Mouse (Mus musculus): ENCODE results near the gene Dnmt1. TPM values are rescaled to one million over a fixed set of nuclear protein-coding genes. Genes with fewer than 3 reads are reported as not detected.
"Not testable (repeated sequence)": the region's sequence is repeated elsewhere in the genome, so short reads cannot be mapped to it uniquely, and the experiment has no call there.

The Dnmt1 gene
- total RNA-seq (2021): 61.3 and 68.1 TPM in 2 replicates
- long read RNA-seq, partial matches to known transcripts: 13 of 19 reads
- long read RNA-seq, other reads (novel, unspliced or antisense): 6 of 19 reads

GRCm38 (mm10) chr9:20959430-20959938 lies at the start of gene Dnmt1:
Gene Dnmt1 (minus strand): TSS chr9:20959888.
- no peak for DNase-seq

GRCm38 (mm10) chr9:21008007-21008406 lies 48.3 kb upstream of the Dnmt1 start:
- DNase-seq: no peak

- DNase-seq: no peak
Observed at GRCm38 (mm10) chr9:21007313-21007952, 47.7 kb upstream of the Dnmt1 start.

- DNase-seq: peak; percentile 89
Observed at GRCm38 (mm10) chr9:21002627-21003551, 43.2 kb upstream of the Dnmt1 start, which contains the start of gene Mrpl4. Gene Mrpl4 (plus strand): TSS chr9:21002738.

- no peak for DNase-seq
Observed at GRCm38 (mm10) chr9:21002270-21002626, 42.6 kb upstream of the Dnmt1 start.

GRCm38 (mm10) chr9:21001651-21002200 lies 42.0 kb upstream of the Dnmt1 start:
- no peak for DNase-seq

- DNase-seq: no peak
Observed at GRCm38 (mm10) chr9:21000811-21001210, 41.1 kb upstream of the Dnmt1 start.

- not testable (repeated sequence) for DNase-seq
Observed at GRCm38 (mm10) chr9:20998337-20998736, 38.6 kb upstream of the Dnmt1 start.

- no peak for DNase-seq
Observed at GRCm38 (mm10) chr9:20997065-20997464, 37.4 kb upstream of the Dnmt1 start.

GRCm38 (mm10) chr9:20995069-20995468 lies 35.4 kb upstream of the Dnmt1 start:
- no peak for DNase-seq

GRCm38 (mm10) chr9:20993165-20993898 lies 33.6 kb upstream of the Dnmt1 start:
- DNase-seq: no peak

GRCm38 (mm10) chr9:20991587-20991986 lies 31.9 kb upstream of the Dnmt1 start:
- DNase-seq: no peak

- DNase-seq: peak; percentile 26
Observed at GRCm38 (mm10) chr9:20990861-20991260, 31.2 kb upstream of the Dnmt1 start.

- DNase-seq: no peak
Observed at GRCm38 (mm10) chr9:20987953-20988352, 28.3 kb upstream of the Dnmt1 start.

- DNase-seq: no peak
Observed at GRCm38 (mm10) chr9:20986952-20987686, 27.4 kb upstream of the Dnmt1 start.

GRCm38 (mm10) chr9:20983169-20983568 lies 23.5 kb upstream of the Dnmt1 start:
- DNase-seq: no peak

- no peak for DNase-seq
Observed at GRCm38 (mm10) chr9:20982171-20982570, 22.5 kb upstream of the Dnmt1 start.

- DNase-seq: no peak
Observed at GRCm38 (mm10) chr9:20979769-20980168, 20.1 kb upstream of the Dnmt1 start.

GRCm38 (mm10) chr9:20979181-20979580 lies 19.5 kb upstream of the Dnmt1 start:
- no peak for DNase-seq

GRCm38 (mm10) chr9:20978409-20979095 lies 18.9 kb upstream of the Dnmt1 start:
- no peak for DNase-seq

Measured in adrenal gland, postnatal 25 days (tissue).